Mouse (Mus musculus) frontal cortex, postnatal 25 days (tissue): Measurements from ENCODE around the gene Zbp1.

Source experiments
- DNase-seq, 2 experiments: peaks; one replicate each; pipeline ENCODE4 v3.0.0; 2022; ENCODE audit warnings: low spot score in 2 of 2

The Zbp1 gene

DNA sequence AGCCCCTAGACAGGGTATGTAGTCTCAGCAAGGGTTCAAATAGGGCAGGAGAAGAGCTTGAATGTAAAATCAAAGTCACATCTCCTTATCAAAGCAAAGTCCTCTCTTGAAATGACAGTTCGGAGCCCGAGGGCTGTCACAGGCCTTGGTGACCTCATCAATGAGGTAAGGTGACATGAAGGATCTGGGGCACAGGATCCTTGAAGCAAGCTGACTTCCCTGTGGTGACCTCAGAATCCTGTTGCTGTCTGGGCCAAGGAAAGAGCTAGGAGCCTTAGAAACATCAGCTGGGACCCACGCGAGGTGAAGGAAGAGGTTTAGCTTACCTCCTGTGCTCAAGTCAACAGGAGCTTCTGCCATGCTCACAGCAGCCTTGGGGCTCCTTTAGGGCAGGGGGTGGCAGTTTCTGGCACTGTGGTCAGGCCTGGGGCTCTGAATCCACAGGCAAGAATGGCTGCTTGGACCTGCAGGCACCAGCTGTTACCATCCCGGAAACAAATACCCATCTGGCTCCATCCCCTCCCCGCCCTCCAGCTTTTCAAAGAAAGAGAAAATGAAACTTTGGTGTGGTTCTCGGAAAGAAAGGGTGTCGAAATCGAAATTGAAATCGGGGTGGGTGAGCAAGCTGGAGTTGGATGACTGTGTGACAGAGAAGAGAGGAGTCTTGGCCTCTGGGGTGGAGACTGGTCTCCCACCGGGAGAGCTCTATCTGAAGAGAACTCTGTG lies at the start of gene Zbp1:
Gene Zbp1, minus strand, starts transcription at position 508 of the 726 bp plus-strand sequence.
- DNase-seq: peak in 1 of 2 experiments; percentile 1

DNA sequence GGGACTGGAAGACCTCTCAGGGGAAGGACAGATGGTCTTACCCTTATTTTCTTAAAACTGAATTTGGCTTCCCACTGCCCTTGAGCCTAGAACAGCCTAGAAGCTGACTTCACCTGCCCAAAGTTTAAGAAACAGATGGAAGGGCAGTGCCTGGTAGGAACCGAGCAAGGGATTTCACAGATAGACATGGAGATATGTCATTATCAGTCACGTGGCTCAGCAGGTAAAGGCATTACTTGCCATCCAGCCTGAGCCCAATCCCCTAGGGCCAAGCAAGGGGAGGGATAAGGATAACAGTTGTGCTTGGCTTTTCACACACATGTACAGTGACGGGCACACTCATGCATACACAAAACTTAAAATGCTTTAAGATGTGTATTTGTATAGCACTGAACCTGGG lies 48.8 kb upstream of the Zbp1 start:
- DNase-seq: no peak

DNA sequence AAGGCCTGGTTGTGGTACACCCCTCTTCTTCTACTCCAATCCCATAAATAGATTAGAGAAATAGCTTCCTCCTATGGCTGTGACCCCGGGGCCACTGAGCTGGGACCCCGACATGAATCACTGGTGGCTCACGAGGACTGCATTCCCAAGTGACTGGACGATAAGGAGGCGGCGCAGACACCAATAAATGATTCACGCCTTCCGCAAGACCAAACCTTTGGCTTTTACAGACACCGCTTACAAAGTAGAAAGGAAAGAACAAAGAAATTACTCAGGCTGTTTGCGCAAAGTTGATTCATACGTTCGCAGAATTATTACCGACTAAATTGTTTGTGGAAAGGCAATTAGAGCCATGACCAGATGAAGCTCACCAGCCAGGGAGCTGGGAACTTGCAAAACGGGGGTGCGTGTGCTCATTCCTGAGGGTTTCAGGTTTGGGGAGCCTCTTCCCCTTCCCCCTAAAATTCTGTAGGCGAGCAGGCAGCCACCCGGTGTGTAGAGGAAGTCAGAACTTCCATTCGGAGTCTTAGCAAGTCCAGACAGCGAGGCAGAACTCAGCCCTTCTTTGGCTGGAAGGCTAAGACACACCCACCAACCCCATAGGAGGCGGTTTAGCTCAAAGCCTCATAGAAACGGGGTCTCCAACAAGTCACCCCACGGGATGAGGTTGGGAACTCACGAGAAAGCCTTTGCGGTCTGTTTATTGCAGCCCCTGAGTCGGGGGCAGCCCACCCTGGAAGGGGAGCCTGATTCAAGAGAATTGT lies 47.8 kb upstream of the Zbp1 start:
- DNase-seq: no peak

- DNase-seq: no peak
These were observed 46.9 kb upstream of the Zbp1 start for GRCm38 (mm10) chr2:173265468-173266265.

DNA sequence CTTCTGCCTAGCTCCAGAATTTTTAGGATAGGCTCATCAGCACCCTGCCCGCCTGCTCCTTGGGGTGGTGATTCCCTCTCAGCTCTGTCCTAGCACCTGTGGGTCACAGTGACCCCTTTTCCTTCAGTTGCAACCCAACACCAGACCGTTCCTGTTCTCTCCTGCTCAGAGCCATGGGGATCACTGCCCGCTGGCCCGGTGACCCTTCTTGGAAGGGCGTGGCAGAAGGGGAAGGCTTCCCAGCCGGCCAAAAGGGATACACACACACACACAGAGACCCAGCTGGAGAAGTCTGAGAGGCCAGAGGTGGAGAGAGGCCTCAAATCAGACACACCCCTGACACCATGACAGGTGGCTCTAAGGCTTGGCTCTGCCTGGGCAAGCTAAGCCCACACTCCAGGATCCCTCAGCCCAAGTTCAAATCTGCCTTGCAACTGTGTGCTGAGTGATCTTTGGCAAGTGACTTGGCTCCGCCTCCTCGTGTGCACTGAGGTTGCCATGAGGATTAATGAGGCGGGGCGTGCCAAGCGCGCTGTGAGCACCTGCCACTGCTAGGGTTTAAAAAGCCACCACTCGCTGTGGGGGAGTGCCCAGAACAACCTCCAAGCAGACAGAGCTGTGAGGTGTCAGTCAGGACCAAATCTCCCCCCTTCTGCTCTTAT lies 45.9 kb upstream of the Zbp1 start:
- DNase-seq: no peak

- no peak for DNase-seq
These were observed 45.1 kb upstream of the Zbp1 start for GRCm38 (mm10) chr2:173263636-173264330.

DNA sequence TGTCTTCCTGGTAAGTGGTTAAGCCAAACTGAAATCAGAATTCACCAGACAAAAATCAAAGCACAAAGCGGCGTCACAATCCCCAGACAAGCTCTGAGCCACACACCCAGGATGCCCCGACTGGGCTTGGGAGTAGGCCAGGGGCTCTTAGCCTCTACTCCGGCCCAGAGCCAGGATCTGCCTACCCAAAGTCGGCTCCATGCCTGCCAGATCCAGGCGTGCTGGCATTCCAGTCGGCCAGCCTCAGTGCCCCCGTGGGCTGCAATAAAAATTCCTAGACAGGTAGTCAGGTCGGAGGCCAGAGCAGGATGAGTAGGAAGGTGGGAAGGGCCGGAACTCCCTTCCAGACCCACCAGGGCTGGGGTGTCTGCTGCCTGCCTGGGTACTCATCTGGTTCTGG lies 42.8 kb upstream of the Zbp1 start:
- DNase-seq: no peak

- no peak for DNase-seq
These were observed 39.9 kb upstream of the Zbp1 start for GRCm38 (mm10) chr2:173258459-173259091.

- peak; percentile 48 to 65 for DNase-seq
These were observed 38.9 kb upstream of the Zbp1 start for GRCm38 (mm10) chr2:173257610-173258009.

GRCm38 (mm10) chr2:173256552-173256949 lies 37.8 kb upstream of the Zbp1 start:
- no peak for DNase-seq

DNA sequence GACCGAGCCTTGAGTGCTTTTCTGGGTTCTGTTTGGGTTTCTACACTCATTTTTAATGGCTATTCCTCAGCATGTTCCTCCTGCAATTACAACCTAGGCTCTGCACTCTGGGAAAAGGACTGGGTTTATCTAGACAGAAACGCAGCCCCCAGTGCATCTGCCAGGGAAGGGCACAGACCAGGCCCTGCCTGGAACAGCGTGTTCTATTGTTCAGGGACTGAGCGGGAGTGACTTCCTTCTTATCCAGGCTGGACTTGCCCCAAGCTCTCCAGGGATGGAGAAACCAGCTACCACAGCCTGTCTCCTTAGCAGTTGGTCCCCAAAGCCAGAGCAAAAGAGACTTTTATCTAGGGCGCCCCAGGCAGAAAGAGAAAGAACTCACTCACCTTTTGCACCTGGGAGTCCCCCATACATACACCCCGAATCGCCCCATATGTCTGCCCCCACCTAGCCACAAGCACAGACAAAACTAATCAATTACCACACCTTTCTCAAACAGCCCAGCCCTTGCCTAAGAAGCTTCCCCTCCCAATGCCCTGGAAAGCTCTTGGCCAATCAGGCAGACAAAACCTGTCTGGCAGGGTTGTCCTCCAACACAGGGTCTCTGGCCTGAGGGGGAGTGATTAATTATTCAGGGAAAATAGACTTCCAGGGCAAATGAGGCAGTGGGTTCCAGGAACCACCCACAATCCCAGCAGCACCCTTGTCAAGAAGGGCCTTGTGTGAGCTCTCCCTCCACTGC lies 37.3 kb upstream of the Zbp1 start:
- no peak for DNase-seq

DNA sequence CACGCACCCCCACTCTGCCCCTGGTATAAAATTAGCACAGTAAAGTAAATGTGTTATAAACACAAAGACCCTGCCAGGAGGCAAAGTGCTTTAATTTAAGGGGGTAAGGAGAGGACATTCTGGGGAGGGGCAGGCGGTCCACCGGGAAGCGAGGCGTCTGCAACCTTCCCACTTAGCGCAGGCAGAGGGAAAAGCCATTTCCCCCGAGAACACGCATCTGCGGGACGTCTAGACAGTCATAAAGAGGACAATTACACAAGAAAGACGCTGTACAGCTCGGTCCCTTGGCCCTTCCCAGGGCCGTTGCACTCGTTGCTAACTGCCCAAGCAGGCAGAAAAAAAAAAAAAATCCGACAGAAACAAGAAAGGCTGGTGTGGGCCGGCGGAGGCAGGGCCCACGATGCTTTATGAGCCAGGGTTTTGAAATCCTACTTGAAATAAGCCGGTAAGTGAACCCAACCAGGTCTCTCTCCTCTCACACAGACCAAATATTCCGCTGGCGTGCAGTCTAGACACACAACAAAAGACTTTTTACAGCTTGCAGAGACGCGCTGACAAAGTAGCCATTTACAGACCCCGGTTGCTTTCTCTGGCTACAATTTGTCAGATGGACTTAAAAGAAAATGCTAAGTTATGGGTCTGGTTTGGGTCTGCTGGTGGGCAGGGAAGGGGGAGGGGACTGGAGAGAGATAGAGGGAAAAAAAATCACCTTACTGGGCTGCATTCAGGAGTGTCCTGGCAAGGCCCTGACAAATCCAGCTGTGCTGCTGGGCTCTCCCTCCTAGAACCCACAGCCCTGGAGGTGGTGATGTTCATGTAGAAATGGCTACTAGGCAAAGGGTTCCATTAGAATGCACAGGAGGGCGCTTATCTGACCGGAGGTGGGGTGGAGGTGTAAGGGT lies 35.3 kb upstream of the Zbp1 start:
- no peak for DNase-seq

DNA sequence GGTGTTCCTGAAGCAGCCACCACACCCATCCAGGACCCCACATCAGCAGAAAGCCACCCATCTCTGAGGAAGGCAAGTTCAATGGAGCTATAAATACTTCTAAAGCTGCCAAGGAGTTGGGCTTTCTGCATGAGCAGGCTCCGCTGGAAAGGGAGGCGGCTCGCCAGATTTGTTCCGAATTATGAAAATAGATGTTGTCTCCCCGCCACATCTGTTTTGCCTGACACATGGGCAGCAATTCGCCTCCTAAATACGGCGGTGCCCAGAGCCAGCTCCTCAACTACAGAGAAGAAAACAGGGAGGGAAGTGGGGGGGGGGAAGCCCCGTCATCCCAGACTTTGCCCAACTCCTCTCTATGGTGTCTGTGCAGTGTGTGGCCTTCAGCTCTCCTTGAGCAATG lies 33.0 kb upstream of the Zbp1 start:
- DNase-seq: no peak

DNA sequence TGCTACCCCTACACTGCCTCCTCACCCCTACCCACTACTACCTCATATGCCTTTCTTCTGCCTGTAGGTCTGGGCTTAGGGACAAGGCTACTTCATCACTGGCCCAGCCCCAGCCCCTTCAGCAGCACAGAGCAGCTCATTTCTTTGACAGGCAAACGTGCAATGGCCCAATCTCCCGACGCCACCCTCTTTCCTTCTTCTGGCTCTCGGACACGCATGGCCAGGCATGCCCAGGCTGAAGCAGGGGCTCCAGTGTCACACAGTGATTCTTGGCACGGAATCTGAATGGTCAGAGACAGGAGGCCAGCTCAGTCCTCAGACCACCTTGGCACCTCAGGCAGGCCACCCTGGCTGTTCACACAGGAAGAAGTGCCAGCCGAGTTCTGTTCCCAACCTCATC lies 32.4 kb upstream of the Zbp1 start:
- no peak for DNase-seq

DNA sequence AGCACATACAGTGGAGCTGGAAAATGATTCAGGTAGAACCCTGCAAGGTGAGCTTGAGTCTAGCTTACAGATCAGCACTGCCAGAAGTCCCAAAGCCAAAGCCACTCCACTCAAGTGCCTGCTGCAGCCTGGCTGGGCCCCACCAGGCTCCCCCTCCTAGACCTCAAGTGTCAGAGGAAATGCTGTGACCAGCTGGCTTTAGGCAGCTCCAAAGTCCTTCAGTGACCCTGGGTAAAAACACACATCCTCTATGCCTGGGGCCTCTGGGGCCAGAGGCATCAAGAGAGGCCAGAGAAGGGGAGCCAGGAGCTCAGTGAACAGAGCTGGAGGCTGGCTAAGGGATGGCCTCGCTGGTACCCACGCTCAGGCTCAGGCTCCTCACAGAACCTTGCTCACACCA lies 31.7 kb upstream of the Zbp1 start:
- DNase-seq: no peak

DNA sequence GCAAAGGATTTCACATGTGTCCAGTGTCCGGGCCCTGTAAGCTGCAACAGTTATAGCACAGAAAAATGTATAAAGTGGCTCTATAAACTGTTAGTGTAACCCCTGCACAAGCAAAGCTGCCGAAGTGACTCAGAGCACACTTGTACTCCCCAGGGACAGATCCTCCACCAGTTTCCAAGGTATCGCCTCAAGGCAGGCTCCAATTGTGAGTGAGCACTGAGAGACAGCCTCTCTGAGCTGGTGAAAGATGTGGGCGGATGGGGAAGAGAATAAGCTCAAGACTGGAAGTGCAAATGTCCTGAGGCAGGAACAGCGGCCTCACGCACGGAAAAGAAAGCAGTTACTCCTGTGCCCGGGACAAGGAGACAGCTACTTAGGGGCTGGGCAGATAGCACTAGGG lies 31.2 kb upstream of the Zbp1 start:
- no peak for DNase-seq

GRCm38 (mm10) chr2:173249386-173249785 lies 30.7 kb upstream of the Zbp1 start:
- DNase-seq: no peak

- DNase-seq: no peak
These were observed 30.1 kb upstream of the Zbp1 start for GRCm38 (mm10) chr2:173248822-173249221.

DNA sequence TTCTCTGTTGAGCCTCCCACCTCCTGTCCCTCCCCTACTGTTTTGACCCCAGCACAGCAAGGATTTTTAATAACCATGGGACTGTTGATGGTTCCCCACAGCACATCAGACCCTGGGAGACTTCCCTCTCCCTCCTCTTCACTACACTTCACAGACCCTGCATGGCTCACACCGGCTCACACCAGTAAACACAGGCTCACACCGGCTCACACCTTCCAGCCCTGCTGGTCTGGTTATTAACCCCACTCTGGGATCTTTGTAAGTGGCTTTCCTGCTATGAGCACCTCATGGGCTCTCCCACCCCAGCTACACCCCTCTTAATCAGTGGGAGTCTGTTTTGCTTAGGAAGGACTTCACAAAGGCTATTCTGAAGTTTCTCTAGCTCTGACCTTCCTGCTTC lies 29.2 kb upstream of the Zbp1 start:
- DNase-seq: no peak
